Mouse (Mus musculus) small intestine, adult 2 months (tissue): ENCODE results near the gene Gfi1.

Experiments used
- CTCF ChIP-seq: fragments of 200-500 bp; IDR thresholded peaks from 2 replicates; pipeline ENCODE4 v1.5.1; 2012; ENCODE audit warnings: low read depth, mild to moderate bottlenecking, control low read depth, inconsistent platforms, low read length, moderate library complexity, mixed read lengths; ENCODE audit not compliant: insufficient replicate concordance, insufficient read length; ENCODE audit errors: extremely low read depth
- POLR2A ChIP-seq: fragments of 200-500 bp; IDR thresholded peaks from 2 replicates; pipeline ENCODE4 v1.6.1; 2012; ENCODE audit warnings: low read depth, mild to moderate bottlenecking, control low read depth, inconsistent platforms, low read length, moderate library complexity

- TF ChIP-seq CTCF (no peak), POLR2A (no peak)
Measured at GRCm38 (mm10) chr5:107711689-107712088, 14.1 kb downstream of the Gfi1 start.
